Mouse (Mus musculus): ENCODE results near the gene Etv6. TPM values are rescaled to one million over a fixed set of nuclear protein-coding genes. Genes with fewer than 3 reads are reported as not detected.

The Etv6 gene
- polyA plus RNA-seq, 1 experiment: 25.8 TPM

DNA sequence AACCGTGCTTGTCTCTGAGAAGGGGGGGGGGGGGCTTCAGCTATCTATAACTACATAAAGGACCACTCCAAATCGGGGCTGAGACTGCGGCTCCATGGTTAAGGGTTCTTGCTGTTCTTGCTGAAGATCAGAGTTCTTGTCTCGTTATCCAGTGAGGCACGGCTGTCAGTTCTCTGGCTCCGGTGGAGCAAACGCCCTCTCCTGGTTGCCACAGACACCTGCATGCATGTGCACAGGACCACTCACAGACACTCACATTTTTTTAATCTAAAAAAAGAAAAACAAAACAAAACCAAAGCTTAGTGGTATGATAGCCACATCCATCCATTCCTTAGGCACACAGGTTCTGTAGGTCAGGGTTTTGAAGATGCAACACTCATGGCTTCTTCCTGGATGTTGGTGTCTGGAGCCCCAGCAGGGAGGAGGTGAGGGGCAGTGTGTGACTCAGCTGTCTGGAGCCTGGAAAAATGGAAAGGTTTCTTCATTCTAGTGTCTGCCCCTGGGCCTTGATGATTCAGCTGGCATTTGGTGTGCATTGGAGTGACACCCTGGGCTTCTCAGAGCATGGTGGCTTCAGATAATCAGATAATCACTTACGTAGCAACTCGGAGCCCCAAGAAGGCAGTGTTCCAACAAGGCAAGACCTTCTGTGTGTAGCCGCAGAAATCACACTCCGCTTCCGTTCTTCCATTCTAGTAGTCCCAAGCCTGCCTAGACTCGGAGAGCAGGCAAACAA is 262.6 kb downstream of the Etv6 start:
- no peak for TF ChIP-seq POLR2A (IDR thresholded peaks at IDR 0.05; ENCODE audit: low read depth, low read length)
- H3K4me3 ChIP-seq (ENCODE audit: insufficient read depth, low read length): no peak overlapping the region
- no peaks in the 10 kb centered on the region for H3K4me1 ChIP-seq (ENCODE audit: control insufficient read depth, insufficient read depth, low read length)
- no peak overlapping the region for H3K27ac ChIP-seq (ENCODE audit: insufficient read depth, low read length)

DNA sequence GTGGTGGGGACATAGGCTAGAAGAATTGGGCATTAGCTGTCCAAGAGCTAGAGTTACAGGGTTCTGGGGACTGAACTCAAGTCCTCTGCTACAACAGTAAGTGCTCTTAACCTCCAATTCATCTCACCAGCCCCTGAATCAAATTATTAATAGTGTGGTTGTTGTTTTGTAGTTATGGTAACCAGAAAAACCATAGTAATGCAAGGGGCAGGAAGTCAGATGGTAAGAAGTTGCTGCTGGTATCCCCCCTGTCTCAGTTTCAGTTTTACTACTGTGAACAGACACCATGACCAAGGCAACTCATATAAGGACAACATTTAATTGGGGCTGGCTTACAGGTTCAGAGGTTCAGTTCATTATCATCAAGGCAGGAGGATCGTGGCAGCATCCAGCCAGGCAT is 266.5 kb downstream of the Etv6 start:
- Histone ChIP-seq H3K4me1 (ENCODE audit: control insufficient read depth, insufficient read depth, low read length) (no peaks in the 10 kb centered on the region), H3K4me3 (ENCODE audit: insufficient read depth, low read length) (no peak overlapping the region), H3K27ac (ENCODE audit: insufficient read depth, low read length) (no peak overlapping the region)
- TF ChIP-seq POLR2A (IDR thresholded peaks at IDR 0.05; ENCODE audit: low read depth, low read length) (no peak), CTCF (IDR thresholded peaks at IDR 0.05; ENCODE audit: borderline replicate concordance, insufficient read depth, low read length) (no peak)

DNA sequence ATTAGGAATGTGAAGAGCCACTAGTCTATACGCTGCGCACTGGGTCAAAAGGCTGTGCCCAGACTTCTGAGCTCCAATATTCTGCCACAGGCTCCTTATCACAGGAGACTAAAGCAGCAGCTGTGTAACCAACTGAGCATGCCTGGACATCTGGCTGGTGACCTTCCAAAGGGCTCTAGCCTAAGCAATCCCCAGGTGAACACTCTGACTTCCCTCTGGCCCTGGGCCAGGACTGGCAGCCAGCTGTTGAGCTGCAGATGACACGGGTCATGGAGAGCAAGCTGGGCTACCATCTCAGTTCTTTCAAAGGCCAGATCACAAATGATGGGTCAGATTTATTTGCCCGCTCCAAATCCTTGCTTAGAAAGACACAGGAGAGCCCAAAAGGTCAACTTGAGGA is 275.8 kb downstream of the Etv6 start:
- Histone ChIP-seq H3K4me3 (ENCODE audit: insufficient read depth, low read length) (no peak overlapping the region), H3K4me1 (ENCODE audit: control insufficient read depth, insufficient read depth, low read length) (no peaks in the 10 kb centered on the region), H3K27ac (ENCODE audit: insufficient read depth, low read length) (no peak overlapping the region)
- TF ChIP-seq CTCF (IDR thresholded peaks at IDR 0.05; ENCODE audit: borderline replicate concordance, insufficient read depth, low read length) (no peak), POLR2A (IDR thresholded peaks at IDR 0.05; ENCODE audit: low read depth, low read length) (no peak)

DNA sequence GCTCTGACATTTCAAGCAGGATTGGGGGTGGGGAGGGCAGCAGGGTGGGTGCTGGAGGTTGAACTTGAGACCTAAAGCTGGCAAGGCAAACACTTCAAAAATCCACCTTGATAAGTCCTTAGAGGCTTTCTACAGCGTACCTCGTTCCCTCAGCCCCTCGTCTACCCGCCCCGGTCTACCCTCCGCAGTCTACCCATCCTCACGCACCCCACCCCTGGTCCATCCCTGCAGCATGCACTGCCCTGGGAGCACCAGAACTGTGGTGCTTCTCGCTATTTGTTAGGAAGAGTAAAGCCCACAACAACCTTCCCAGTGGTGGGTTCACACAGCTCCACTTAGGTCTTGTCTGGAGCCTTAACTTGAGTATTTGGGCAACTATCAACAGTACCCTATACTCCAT is 277.1 kb downstream of the Etv6 start:
- H3K4me1 ChIP-seq (ENCODE audit: control insufficient read depth, insufficient read depth, low read length): no peaks in the 10 kb centered on the region
- H3K4me3 ChIP-seq (ENCODE audit: insufficient read depth, low read length): no peak overlapping the region
- TF ChIP-seq POLR2A (IDR thresholded peaks at IDR 0.05; ENCODE audit: low read depth, low read length) (no peak), CTCF (IDR thresholded peaks at IDR 0.05; ENCODE audit: borderline replicate concordance, insufficient read depth, low read length) (no peak)
- H3K27ac ChIP-seq (ENCODE audit: insufficient read depth, low read length): no peak overlapping the region

DNA sequence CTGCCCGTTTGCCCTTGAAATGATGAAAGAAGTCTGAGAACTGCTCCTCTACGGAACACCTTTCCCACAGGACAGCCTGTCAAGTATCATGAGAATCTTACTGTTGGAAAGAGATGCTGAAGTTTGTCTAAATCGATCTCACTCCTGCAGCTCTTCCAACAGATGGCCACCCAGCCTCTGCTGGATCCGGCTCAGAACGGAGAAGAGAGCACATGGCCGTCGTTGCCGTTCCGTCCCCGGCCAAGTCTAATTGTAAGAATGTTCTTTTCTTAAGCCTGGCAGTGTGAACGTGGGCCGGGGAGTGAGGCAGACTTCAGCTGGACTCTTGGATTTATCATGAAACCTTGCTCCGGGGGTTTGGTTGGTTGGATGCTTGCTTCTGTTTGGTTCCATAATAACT is 281.9 kb downstream of the Etv6 start:
- no peak overlapping the region for H3K27ac ChIP-seq (ENCODE audit: insufficient read depth, low read length)
- TF ChIP-seq POLR2A (IDR thresholded peaks at IDR 0.05; ENCODE audit: low read depth, low read length) (no peak), CTCF (IDR thresholded peaks at IDR 0.05; ENCODE audit: borderline replicate concordance, insufficient read depth, low read length) (no peak)
- H3K4me1 ChIP-seq (ENCODE audit: control insufficient read depth, insufficient read depth, low read length): no peaks in the 10 kb centered on the region
- H3K4me3 ChIP-seq (ENCODE audit: insufficient read depth, low read length): no peak overlapping the region

Other genes starting within 250 kb of the Etv6 start
- gene Kap, start 181.9 kb upstream of the Etv6 start, polyA plus RNA-seq (2011; ENCODE audit: insufficient read length, low read depth, missing spikeins): 0.83 and 5.0 TPM in 2 replicates